Mouse (Mus musculus) bone marrow macrophage, adult 2 months (primary cell): ENCODE data around the gene Carmil3. TPM values are rescaled to one million over a fixed set of nuclear protein-coding genes. Genes with fewer than 3 reads are reported as not detected.

Source experiments
- H3K27ac ChIP-seq: 2 replicates; pipeline ENCODE4 v1.5.1; 2012; ENCODE audit warnings: low read depth, low read length; ENCODE audit not compliant: insufficient read depth
- H3K4me1 ChIP-seq: 2 replicates; pipeline ENCODE4 v1.6.1; 2012; ENCODE audit warnings: low read length; ENCODE audit not compliant: control insufficient read depth, insufficient read depth
- H3K4me3 ChIP-seq: 2 replicates; pipeline ENCODE4 v1.5.1; 2012; ENCODE audit warnings: mild to moderate bottlenecking, low read length, moderate library complexity; ENCODE audit not compliant: insufficient read depth
- CTCF ChIP-seq: IDR thresholded peaks from 2 replicates; pipeline ENCODE4 v1.5.1; 2012; ENCODE audit warnings: low read depth, mild to moderate bottlenecking, low read length, moderate library complexity
- POLR2A ChIP-seq: IDR thresholded peaks from 2 replicates; pipeline ENCODE4 v1.6.1; 2012; ENCODE audit warnings: mild to moderate bottlenecking, low read depth, low read length, borderline replicate concordance
- polyA plus RNA-seq: library from polyadenylated mRNA; stranded (reverse); fragments of >200 nt; gene quantifications from 2 replicates; pipeline ENCODE4 v1.2.4, GENCODE M21; 2012; ENCODE audit not compliant: missing spikeins, insufficient read depth, insufficient read length

The Carmil3 gene
- polyA plus RNA-seq, 1 experiment, result 0.43 TPM

DNA sequence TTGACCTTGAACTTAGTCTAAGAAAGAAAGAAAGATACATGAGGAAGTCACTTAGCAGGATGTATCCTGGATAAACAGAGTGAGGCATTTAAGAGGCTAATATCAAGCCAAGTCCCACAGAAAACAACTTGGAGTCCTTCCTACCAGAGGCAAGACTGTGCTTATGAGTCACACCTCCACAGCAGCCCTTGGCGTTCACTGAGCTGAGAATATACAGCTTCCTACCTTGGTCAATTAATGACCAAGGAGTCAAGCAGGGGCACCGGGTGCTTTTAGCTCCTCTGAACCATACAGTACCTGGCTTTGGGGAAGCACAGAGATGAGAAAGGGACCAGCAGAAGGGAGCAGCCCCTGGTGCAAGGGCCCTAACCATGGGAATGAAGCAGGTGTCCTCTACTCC is 21.4 kb upstream of the Carmil3 start:
- TF ChIP-seq POLR2A (no peak), CTCF (no peak)
- H3K4me1 ChIP-seq, result no peaks in the 10 kb centered on the region
- H3K27ac ChIP-seq, result no peak overlapping the region
- H3K4me3 ChIP-seq, result no peak overlapping the region

DNA sequence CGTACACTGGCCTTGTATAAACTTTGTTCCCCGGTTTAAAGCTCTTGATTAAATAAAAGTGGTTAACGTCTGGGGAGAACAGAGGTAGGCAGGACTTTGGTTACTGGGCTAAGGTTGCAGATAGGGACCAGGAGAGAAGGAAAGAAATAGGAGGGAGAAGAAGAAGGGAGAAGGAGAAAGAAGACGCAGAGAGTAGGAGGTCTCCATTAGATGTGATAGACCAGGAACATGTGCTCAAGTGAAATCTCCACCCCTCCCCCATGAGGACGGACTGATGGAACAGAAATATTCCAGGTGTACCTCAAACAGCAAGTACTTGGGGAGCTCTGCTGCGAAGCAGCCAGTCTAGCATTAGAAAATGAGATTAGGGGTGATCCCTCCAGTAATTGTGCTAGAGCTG is 20.6 kb upstream of the Carmil3 start:
- H3K4me3 ChIP-seq, result no peak overlapping the region
- H3K27ac ChIP-seq, result no peak overlapping the region
- H3K4me1 ChIP-seq, result no peaks in the 10 kb centered on the region
- TF ChIP-seq POLR2A, result no peak

DNA sequence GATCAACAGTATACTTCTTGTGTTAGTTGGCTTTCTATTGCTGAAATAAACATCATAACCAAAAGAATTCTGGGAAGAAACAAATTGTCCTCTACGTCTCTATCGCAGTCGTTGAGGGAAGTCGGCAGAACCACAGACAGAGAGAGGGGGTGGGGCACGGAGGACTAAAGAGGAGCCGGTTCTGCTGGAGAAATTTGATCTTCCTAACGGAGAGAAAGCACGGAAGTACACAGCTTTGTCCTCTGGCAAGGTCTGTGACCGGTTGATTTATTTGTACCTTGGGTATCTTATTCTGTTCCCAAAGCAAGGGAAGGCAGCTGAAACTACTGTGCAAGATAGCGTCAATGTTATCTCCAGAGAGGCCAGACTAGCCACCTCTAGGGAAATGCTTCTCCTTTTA is 19.6 kb upstream of the Carmil3 start:
- no peaks in the 10 kb centered on the region for H3K4me1 ChIP-seq
- no peak overlapping the region for H3K4me3 ChIP-seq
- TF ChIP-seq CTCF, result no peak
- no peak for TF ChIP-seq POLR2A
- no peak overlapping the region for H3K27ac ChIP-seq

DNA sequence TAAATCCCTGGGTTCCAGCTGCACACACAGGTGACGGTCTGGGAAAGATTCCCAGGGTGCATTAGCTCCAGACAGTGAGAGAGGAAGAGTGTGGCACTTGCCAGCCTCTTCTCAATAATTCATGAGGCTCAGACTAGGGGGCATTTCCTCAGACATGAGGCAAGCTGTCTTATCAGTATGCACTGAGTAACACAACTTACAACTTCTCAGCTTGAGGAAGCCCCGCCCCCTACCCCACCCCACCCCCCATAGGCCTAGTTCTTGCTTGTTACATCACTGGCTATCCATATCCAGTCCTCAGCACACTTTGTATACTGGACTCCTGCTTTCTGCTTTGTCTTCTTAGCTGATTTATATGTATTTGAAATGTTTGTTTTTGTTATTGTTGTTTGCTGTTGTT is 14.8 kb upstream of the Carmil3 start:
- Histone ChIP-seq H3K4me3 (no peak overlapping the region), H3K4me1 (no peaks in the 10 kb centered on the region; the same call in 1 of the 2 replicates), H3K27ac (no peak overlapping the region)
- TF ChIP-seq POLR2A (no peak), CTCF (no peak)

DNA sequence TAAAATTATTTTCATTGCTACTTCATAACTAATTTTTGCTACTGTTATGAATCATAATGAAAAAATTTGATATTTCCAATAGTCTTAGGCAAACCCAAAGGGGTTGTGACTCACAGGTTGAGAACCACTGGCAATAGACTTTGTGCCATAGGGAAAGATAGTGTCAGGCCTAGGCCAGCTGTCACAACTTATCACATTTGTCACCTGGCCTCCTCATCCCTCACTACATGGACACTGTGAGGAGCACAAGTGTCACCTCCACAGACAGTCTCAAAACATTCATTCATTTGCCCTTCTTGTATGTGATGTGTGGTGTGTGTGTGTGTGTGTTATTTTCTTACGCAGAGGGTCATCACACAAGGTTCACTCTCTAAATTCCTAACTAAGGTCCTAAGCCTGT is 13.0 kb upstream of the Carmil3 start:
- no peak overlapping the region for H3K27ac ChIP-seq
- TF ChIP-seq POLR2A (no peak), CTCF (no peak)
- no peaks in the 10 kb centered on the region; the same call in 1 of the 2 replicates for H3K4me1 ChIP-seq
- H3K4me3 ChIP-seq, result no peak overlapping the region

DNA sequence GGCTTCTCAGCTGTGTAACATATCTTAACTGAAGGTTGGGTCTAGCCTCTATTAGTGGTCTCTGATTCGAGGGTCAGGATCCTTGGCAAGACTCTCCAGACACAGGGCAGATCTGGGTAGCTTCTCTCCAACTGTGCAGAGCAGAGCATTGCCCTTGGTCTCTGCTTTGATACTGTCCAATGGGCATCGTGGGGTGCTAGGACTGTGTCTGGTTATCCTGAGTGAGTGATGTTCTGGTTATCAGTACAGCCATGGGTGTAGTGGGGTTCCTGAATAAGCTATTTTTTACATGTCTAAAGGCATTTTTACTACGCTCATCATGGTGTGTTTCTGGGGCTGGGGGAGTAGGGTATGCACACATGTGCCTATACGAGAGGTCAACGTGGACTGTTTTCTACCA is 12.6 kb upstream of the Carmil3 start:
- no peaks in the 10 kb centered on the region; the same call in 1 of the 2 replicates for H3K4me1 ChIP-seq
- no peak overlapping the region for H3K27ac ChIP-seq
- no peak overlapping the region for H3K4me3 ChIP-seq
- TF ChIP-seq CTCF (no peak), POLR2A (no peak)

DNA sequence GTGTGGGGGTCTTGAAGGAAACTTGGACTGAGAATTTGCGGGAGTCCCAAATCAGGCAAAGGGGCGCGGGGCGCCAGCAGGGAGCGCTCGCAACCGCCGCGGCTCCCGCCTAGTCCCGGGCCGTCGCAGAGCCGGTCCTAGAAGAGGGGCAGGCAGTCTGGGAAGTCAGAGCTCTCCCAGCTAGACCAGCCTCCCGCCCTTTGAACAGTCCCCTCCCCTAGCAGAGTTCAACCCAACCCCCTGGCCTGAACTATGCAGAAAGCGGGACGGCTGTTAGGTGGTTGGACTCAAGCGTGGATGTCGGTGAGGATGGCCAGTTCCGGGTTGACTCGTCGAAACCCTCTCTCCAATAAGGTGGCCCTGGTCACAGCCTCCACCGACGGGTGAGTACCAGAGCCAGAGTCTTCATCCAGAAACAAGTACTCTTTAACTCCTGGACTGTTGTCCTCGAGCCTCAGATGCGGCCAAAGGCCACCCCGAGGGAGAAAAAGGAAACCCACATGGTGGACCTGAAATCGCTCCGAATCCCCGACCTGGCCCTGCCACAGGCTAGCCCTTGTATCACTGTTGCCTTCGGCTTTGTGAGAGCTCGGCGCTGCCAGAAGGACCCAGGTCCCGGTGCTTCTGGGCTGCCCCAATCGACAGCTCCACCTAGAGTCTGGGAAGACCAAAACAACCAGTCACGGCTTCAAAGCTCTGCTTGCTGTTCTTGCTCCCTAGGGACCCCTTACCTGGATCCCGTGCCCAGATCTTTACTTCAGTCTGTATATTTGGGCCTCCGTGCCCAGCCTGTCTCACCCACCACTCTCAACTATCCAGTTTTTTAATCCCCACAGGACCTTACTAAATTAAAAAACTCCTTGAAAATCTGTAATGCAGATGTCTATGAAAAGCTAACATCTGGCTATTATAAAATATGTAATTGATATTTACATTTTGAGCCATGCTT is 11.5 kb upstream of the Carmil3 start, which contains the start of gene Dhrs4:
TSS of gene Dhrs4 (plus strand) at position 108 of the 949 bp plus-strand sequence.
- peak within 1 kb of the TSS; percentile 58 for H3K27ac ChIP-seq
- peak within 1 kb of the TSS; percentile 83 for H3K4me3 ChIP-seq
- TF ChIP-seq CTCF, result peak; percentile 58
- TF ChIP-seq POLR2A, result no peak
- no peaks in the 10 kb centered on the region; the same call in 1 of the 2 replicates for H3K4me1 ChIP-seq

DNA sequence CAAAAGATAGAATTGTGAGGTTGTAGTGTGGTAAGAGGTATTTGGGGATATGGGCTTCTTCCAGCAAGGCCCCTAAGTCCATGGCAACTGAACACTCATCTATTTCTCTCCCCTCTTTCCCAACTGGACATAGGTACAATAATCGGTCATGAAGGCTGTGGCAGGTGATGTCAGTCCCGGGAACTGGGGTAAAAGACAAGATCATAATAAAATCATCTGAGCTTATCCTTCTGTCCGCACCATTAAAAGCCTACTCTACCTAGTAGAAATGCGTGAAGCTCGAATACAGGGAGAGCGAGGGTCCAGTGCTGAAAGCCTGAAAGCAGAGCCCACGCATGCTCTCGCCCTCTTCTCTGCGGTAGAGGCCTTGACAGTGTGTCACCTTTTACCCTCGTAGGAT is 10.8 kb upstream of the Carmil3 start:
- no peaks in the 10 kb centered on the region; the same call in 1 of the 2 replicates for H3K4me1 ChIP-seq

DNA sequence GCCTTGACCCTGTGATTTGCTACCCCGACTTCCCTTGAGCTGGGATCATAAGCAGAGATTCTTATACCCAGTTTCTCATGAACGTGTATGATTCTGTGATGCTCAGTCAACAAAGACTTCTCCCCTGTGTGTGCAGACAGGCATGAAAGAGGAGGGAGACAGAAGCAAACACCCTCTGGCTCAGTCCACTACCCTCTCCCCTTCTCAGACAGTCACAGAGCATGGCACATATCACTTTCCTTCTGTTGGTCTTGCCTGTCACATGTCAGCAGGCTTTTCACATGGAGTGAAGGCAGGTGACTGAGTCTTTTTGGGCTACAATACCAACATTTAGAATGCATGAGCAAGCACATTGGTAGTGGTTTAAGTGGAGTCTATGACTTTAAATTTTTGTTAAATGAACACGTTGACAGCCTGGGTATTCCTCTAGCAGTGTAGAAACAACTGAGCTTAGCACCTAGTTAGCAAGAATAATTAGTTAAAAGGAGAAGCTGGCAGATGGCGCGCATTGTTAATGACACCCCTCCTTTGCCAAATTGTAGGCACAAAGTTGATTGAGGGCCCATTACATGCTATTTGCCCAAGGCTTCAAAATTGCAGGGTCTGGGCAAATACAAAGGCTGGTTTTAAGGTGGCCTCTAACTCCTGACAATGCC is 5.9 kb upstream of the Carmil3 start:
- Histone ChIP-seq H3K4me1 (no peaks in the 10 kb centered on the region), H3K4me3 (no peak overlapping the region), H3K27ac (no peak overlapping the region)
- TF ChIP-seq POLR2A (no peak), CTCF (no peak)

More for the DNA sequence above, 10.8 kb upstream of the Carmil3 start:
- Histone ChIP-seq H3K4me3 (no peak overlapping the region), H3K27ac (no peak overlapping the region)
- TF ChIP-seq POLR2A (no peak), CTCF (no peak)

DNA sequence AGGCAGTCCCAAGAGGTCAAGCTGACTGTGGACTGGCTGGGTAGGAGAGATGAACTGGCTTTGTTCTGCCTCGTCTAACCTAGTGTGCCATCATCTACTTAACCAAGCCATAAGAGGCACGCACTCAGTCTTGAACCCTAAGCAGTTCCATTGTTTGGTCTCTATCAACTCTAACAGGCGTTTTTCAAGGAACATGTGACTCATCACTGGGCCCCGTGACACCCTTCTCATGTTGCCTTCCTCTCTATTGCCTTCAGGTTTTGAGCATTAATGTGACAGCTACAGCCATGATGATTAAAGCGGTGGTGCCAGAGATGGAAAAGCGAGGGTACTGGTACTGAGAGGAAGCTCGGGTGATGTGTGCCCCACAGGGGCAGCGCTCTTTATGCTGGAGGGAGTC is 3.6 kb upstream of the Carmil3 start:
- TF ChIP-seq CTCF, result no peak
- TF ChIP-seq POLR2A, result no peak
- no peak overlapping the region for H3K27ac ChIP-seq
- no peaks in the 10 kb centered on the region; the same call in 1 of the 2 replicates for H3K4me1 ChIP-seq
- H3K4me3 ChIP-seq, result no peak overlapping the region
